ENCODE assay signal across 26 mouse cellular contexts in genomic region chr16:7637993-7638392, GRCm38 (mm10).
A peak's percentile ranks its signal among the peaks of the same experiment; 100 is the strongest.
DNase-seq lines count a peak whose midpoint lies in the region; ATAC-seq and TF ChIP-seq lines count a peak whose summit lies in the region.
"Had no signal": no experiment of that assay in that cellular context is flagged by ENCODE, and none has a peak within 500 bp of the region (broad histone marks: within the 10 kb centered on the region; RNA-seq: fewer than 3 reads in every experiment).

No protein-coding gene starts in this region.

- TF ChIP-seq EP300 in MEL (IDR thresholded peaks at IDR 0.05; ENCODE audit: low read depth in 1 of 2, low read length in 2 of 2), result no peak

- H3K4me2 ChIP-seq in hindbrain, embryonic 11.5 days (replicated peaks; ENCODE audit: low read depth, low read length), result no peak overlapping the region
- H3K4me2 ChIP-seq in hindbrain, postnatal 0 days (ENCODE audit: low read depth, low read length), result no peak overlapping the region
- H3K4me2 ChIP-seq in midbrain, embryonic 15.5 days, result no peak overlapping the region
- no peak overlapping the region for H3K4me2 ChIP-seq in hindbrain, embryonic 15.5 days
- H3K4me2 ChIP-seq in forebrain, embryonic 14.5 days (ENCODE audit: low read length), result no peak overlapping the region
- H3K4me2 ChIP-seq: embryonic facial prominence, embryonic 12.5 days; forebrain, embryonic 15.5 days; heart, embryonic 13.5 days; liver, embryonic 13.5 days had no signal

- TF ChIP-seq POLR2A in MEL (IDR thresholded peaks at IDR 0.05; ENCODE audit: control insufficient read depth in 1 of 2, insufficient read depth in 1 of 2, low read depth in 1 of 2, low read length in 2 of 2, poor library complexity in 1 of 2), result no peak

- H3K9me3 ChIP-seq in hindbrain, embryonic 11.5 days (ENCODE audit: control insufficient read depth, low read length), result no peaks in the 10 kb centered on the region
- no peaks in the 10 kb centered on the region for H3K9me3 ChIP-seq in hindbrain, postnatal 0 days (ENCODE audit: low read length)
- H3K9me3 ChIP-seq in midbrain, embryonic 10.5 days (replicated peaks), result no peaks in the 10 kb centered on the region
- H3K9me3 ChIP-seq in midbrain, embryonic 15.5 days, result no peaks in the 10 kb centered on the region
- no peaks in the 10 kb centered on the region for H3K9me3 ChIP-seq in MEL (replicated peaks; ENCODE audit: insufficient read depth, low read length)
- H3K9me3 ChIP-seq in hindbrain, embryonic 15.5 days, result no peaks in the 10 kb centered on the region
- H3K9me3 ChIP-seq in forebrain, embryonic 14.5 days (replicated peaks; ENCODE audit: control insufficient read depth, low read length), result no peaks in the 10 kb centered on the region
- H3K9me3 ChIP-seq: embryonic facial prominence, embryonic 12.5 days; forebrain, embryonic 15.5 days; heart, embryonic 13.5 days; liver, embryonic 13.5 days had no signal

- no peak for TF ChIP-seq RAD21 in MEL (IDR thresholded peaks at IDR 0.05; ENCODE audit: low read depth, low read length)

- DNase-seq in hindbrain, embryonic 11.5 days (ENCODE audit: low spot score), result no peak
- no peak for DNase-seq in hindbrain, postnatal 0 days (ENCODE audit: low spot score)
- no peak for DNase-seq in midbrain, embryonic 10.5 days (ENCODE audit: low spot score)
- DNase-seq in MEL (ENCODE audit: low read depth, low spot score), result no peak
- DNase-seq in forebrain, embryonic 14.5 days (ENCODE audit: low spot score), result no peak
- DNase-seq: adrenal gland, postnatal 14 days; cerebellum, adult 11-12 months; cerebellum, adult 9-11 months; embryo, embryonic 11 days; gastrocnemius, postnatal 25 days; heart, adult 2 months; heart, postnatal 10 days; kidney, adult 9 months; kidney, postnatal 10 days; liver, embryonic 13.5 days; lung, adult 18-20 months; retina, postnatal 1 day; right cerebral cortex, postnatal 14 days had no signal

- no peak for TF ChIP-seq CTCF in hindbrain, postnatal 0 days (IDR thresholded peaks at IDR 0.05; ENCODE audit: low read depth)
- no peak for TF ChIP-seq CTCF in MEL (IDR thresholded peaks at IDR 0.05 in 2 of 3, conservative IDR thresholded peaks at IDR 0.05 in 1 of 3; ENCODE audit: control insufficient read depth in 1 of 3, insufficient read depth in 1 of 3, low read depth in 2 of 3, low read length in 3 of 3, poor library complexity in 1 of 3, severe bottlenecking in 1 of 3)

- ATAC-seq in hindbrain, embryonic 11.5 days (ENCODE audit: low FRiP score), result peak; percentile 58
- ATAC-seq in hindbrain, postnatal 0 days, result no peak
- no peak for ATAC-seq in midbrain, embryonic 15.5 days (replicated peaks)
- no peak for ATAC-seq in hindbrain, embryonic 15.5 days (ENCODE audit: low FRiP score, low read depth)
- ATAC-seq in forebrain, embryonic 14.5 days, result no peak
- ATAC-seq: forebrain, embryonic 15.5 days; intestine, postnatal 0 days; lung, postnatal 0 days had no signal

- H3K9ac ChIP-seq in hindbrain, embryonic 11.5 days (ENCODE audit: low read depth, low read length), result no peak overlapping the region
- no peak overlapping the region for H3K9ac ChIP-seq in hindbrain, postnatal 0 days (replicated peaks; ENCODE audit: low read length)
- no peak overlapping the region for H3K9ac ChIP-seq in midbrain, embryonic 15.5 days
- no peak overlapping the region for H3K9ac ChIP-seq in MEL (ENCODE audit: control insufficient read depth, low read depth, low read length, poor library complexity, severe bottlenecking)
- H3K9ac ChIP-seq in hindbrain, embryonic 15.5 days, result no peak overlapping the region
- no peak overlapping the region for H3K9ac ChIP-seq in forebrain, embryonic 14.5 days (ENCODE audit: low read length)
- H3K9ac ChIP-seq: embryonic facial prominence, embryonic 12.5 days; forebrain, embryonic 15.5 days; heart, embryonic 13.5 days; liver, embryonic 13.5 days had no signal

- H3K36me3 ChIP-seq in hindbrain, embryonic 11.5 days (ENCODE audit: control insufficient read depth, insufficient read depth, low read length), result no peaks in the 10 kb centered on the region
- H3K36me3 ChIP-seq in hindbrain, postnatal 0 days (ENCODE audit: insufficient read depth, low read length), result no peaks in the 10 kb centered on the region
- no peaks in the 10 kb centered on the region for H3K36me3 ChIP-seq in midbrain, embryonic 10.5 days
- no peaks in the 10 kb centered on the region for H3K36me3 ChIP-seq in midbrain, embryonic 15.5 days (replicated peaks)
- peaks cover 0 to 2% of the 10 kb centered on the region in 2 experiments; a peak in 1 of 4 replicates for H3K36me3 ChIP-seq in MEL (ENCODE audit: control insufficient read depth in 1 of 2, insufficient read depth in 2 of 2, low read length in 2 of 2)
- no peaks in the 10 kb centered on the region for H3K36me3 ChIP-seq in hindbrain, embryonic 15.5 days
- no peaks in the 10 kb centered on the region for H3K36me3 ChIP-seq in forebrain, embryonic 14.5 days (ENCODE audit: control insufficient read depth, insufficient read depth, low read length)
- H3K36me3 ChIP-seq: embryonic facial prominence, embryonic 12.5 days; forebrain, embryonic 15.5 days; heart, embryonic 13.5 days; liver, embryonic 13.5 days had no signal

- H3K4me3 ChIP-seq in hindbrain, embryonic 11.5 days (ENCODE audit: low read depth, low read length), result no peak overlapping the region
- no peak overlapping the region for H3K4me3 ChIP-seq in hindbrain, postnatal 0 days (ENCODE audit: low read length)
- no peak overlapping the region for H3K4me3 ChIP-seq in midbrain, embryonic 10.5 days
- no peak overlapping the region for H3K4me3 ChIP-seq in midbrain, embryonic 15.5 days
- no peak overlapping the region for H3K4me3 ChIP-seq in MEL (ENCODE audit: control insufficient read depth in 1 of 2, insufficient read depth in 1 of 2, low read depth in 2 of 2, low read length in 2 of 2)
- H3K4me3 ChIP-seq in hindbrain, embryonic 15.5 days, result no peak overlapping the region
- no peak overlapping the region for H3K4me3 ChIP-seq in forebrain, embryonic 14.5 days (ENCODE audit: low read depth, low read length)
- H3K4me3 ChIP-seq: embryonic facial prominence, embryonic 12.5 days; forebrain, embryonic 15.5 days; heart, adult 2 months; heart, embryonic 13.5 days; liver, embryonic 13.5 days had no signal

- H3K27ac ChIP-seq in hindbrain, embryonic 11.5 days (ENCODE audit: low read depth, low read length), result no peak overlapping the region
- H3K27ac ChIP-seq in hindbrain, postnatal 0 days, result no peak overlapping the region
- peak overlapping the region; percentile 64; the same call in 1 of the 2 replicates for H3K27ac ChIP-seq in midbrain, embryonic 10.5 days (replicated peaks)
- H3K27ac ChIP-seq in midbrain, embryonic 15.5 days, result no peak overlapping the region
- H3K27ac ChIP-seq in MEL (ENCODE audit: control insufficient read depth, low read depth, low read length), result 0 out of 2 replicates have a peak overlapping the region, but pooled peaks have one; percentile 33
- H3K27ac ChIP-seq in hindbrain, embryonic 15.5 days (replicated peaks), result 0 out of 2 replicates have a peak overlapping the region, but pooled peaks have one; percentile 42
- no peak overlapping the region for H3K27ac ChIP-seq in forebrain, embryonic 14.5 days (ENCODE audit: low read depth, low read length)
- H3K27ac ChIP-seq: embryonic facial prominence, embryonic 12.5 days; heart, adult 2 months; heart, embryonic 13.5 days; liver, embryonic 13.5 days; macrophage had no signal

- H3K79me2 ChIP-seq in MEL (ENCODE audit: control insufficient read depth, insufficient read depth, low read length, poor library complexity), result no peaks in the 10 kb centered on the region

- H3K4me1 ChIP-seq in hindbrain, embryonic 11.5 days (replicated peaks; ENCODE audit: control insufficient read depth, insufficient read depth, low read length), result no peaks in the 10 kb centered on the region
- no peaks in the 10 kb centered on the region for H3K4me1 ChIP-seq in hindbrain, postnatal 0 days (ENCODE audit: insufficient read depth, low read length)
- peaks cover 37% of the 10 kb centered on the region for H3K4me1 ChIP-seq in midbrain, embryonic 10.5 days
- peaks cover 15% of the 10 kb centered on the region for H3K4me1 ChIP-seq in midbrain, embryonic 15.5 days
- peaks cover 0 to 6% of the 10 kb centered on the region in 2 experiments; a peak in 2 of 4 replicates for H3K4me1 ChIP-seq in MEL (ENCODE audit: control insufficient read depth in 1 of 2, insufficient read depth in 2 of 2, low read length in 2 of 2)
- peaks cover 28% of the 10 kb centered on the region for H3K4me1 ChIP-seq in hindbrain, embryonic 15.5 days (replicated peaks)
- H3K4me1 ChIP-seq in forebrain, embryonic 14.5 days (ENCODE audit: control insufficient read depth, insufficient read depth, low read length), result peaks cover 8% of the 10 kb centered on the region; the same call in 1 of the 2 replicates
- H3K4me1 ChIP-seq: embryonic facial prominence, embryonic 12.5 days; heart, embryonic 13.5 days; liver, embryonic 13.5 days had no signal

- H3K27me3 ChIP-seq in hindbrain, embryonic 11.5 days (ENCODE audit: control insufficient read depth, insufficient read depth, low read length), result no peaks in the 10 kb centered on the region
- H3K27me3 ChIP-seq in hindbrain, postnatal 0 days (ENCODE audit: insufficient read depth, low read length), result no peaks in the 10 kb centered on the region
- H3K27me3 ChIP-seq in midbrain, embryonic 10.5 days (ENCODE audit: low read depth, poor library complexity, severe bottlenecking), result no peaks in the 10 kb centered on the region
- H3K27me3 ChIP-seq in midbrain, embryonic 15.5 days (replicated peaks), result no peaks in the 10 kb centered on the region
- no peaks in the 10 kb centered on the region for H3K27me3 ChIP-seq in MEL (ENCODE audit: control insufficient read depth in 1 of 2, insufficient read depth in 2 of 2, low read length in 2 of 2)
- no peaks in the 10 kb centered on the region for H3K27me3 ChIP-seq in hindbrain, embryonic 15.5 days
- H3K27me3 ChIP-seq in forebrain, embryonic 14.5 days (replicated peaks; ENCODE audit: control insufficient read depth, insufficient read depth, low read length), result no peaks in the 10 kb centered on the region
- H3K27me3 ChIP-seq: embryonic facial prominence, embryonic 12.5 days; forebrain, embryonic 15.5 days; heart, embryonic 13.5 days; liver, embryonic 13.5 days had no signal

TF ChIP-seq in MEL, 35 proteins besides CTCF, POLR2A, EP300 and RAD21:
- TF ChIP-seq NELFE (IDR thresholded peaks at IDR 0.05; ENCODE audit: low read depth, low read length) (no peak), HCFC1 (IDR thresholded peaks at IDR 0.05; ENCODE audit: low read depth, low read length) (no peak), SIN3A (IDR thresholded peaks at IDR 0.05; ENCODE audit: low read length) (no peak), ETS1 (IDR thresholded peaks at IDR 0.05; ENCODE audit: low read depth, low read length) (no peak), KAT2A (conservative IDR thresholded peaks at IDR 0.05; ENCODE audit: low read depth, low read length) (no peak), ZC3H11A (IDR thresholded peaks at IDR 0.05; ENCODE audit: low read depth, low read length) (no peak), SMC3 (IDR thresholded peaks at IDR 0.05; ENCODE audit: low read depth, low read length) (no peak)

Comparison
In these comparisons a context has a peak if more than half of its experiments do, and no peak if none do; other contexts are left out.
1. H3K27ac ChIP-seq: peak in midbrain, embryonic 10.5 days (single experiment), MEL (single experiment) and hindbrain, embryonic 15.5 days (single experiment); none in hindbrain, embryonic 11.5 days (single experiment), hindbrain, postnatal 0 days (single experiment), midbrain, embryonic 15.5 days (single experiment) and forebrain, embryonic 14.5 days (single experiment).